Mouse (Mus musculus) right cerebral cortex, postnatal 10 days (tissue): ENCODE data around the gene Oas1f.
"Not testable (repeated sequence)": the region's sequence is repeated elsewhere in the genome, so short reads cannot be mapped to it uniquely, and the experiment has no call there.

ENCODE experiments used
- DNase-seq, 2 experiments: peaks; one replicate each; pipeline ENCODE4 v3.0.0; 2021; ENCODE audit warnings: low spot score in 2 of 2

Oas1f gene

DNA sequence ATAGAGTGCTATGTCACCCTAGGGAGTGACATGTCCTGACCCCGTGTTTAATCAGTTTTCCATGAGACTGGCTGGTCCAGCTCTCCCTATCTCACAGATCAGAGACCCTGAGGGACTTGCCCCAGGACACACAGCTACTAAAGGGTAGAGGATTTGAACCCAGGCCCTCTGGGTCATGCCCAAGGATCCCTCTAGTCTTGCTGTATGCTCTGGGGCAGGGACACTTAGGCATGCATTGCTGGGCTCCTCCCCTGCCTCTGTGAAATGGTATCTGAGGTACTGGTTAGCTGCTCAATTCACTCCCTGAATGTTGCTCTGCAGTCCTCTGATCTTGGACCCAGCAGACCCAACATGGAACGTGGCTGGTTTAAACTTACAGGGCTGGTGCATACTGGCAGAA lies 24.3 kb downstream of the Oas1f start:
- DNase-seq, result no peak

DNA sequence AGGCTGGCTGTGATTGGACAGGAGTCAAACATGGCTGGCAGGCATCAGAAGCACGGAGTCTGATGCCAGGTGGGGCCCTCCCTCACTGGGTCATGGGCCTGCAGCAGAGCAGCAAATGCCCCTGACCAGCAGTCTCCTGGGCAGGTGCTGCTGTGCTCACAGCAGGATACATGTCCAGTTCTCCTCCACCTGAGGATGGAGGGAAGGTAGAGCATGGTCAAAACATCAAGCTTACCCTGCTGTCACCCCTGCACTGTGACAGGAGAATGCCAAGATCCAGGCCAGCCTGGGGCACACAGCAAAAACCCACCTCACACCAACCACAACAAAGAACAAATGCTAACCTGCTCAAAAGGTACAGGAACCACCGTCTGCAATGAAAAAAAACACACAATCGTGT lies 29.7 kb downstream of the Oas1f start:
- DNase-seq, result not testable (repeated sequence)

DNA sequence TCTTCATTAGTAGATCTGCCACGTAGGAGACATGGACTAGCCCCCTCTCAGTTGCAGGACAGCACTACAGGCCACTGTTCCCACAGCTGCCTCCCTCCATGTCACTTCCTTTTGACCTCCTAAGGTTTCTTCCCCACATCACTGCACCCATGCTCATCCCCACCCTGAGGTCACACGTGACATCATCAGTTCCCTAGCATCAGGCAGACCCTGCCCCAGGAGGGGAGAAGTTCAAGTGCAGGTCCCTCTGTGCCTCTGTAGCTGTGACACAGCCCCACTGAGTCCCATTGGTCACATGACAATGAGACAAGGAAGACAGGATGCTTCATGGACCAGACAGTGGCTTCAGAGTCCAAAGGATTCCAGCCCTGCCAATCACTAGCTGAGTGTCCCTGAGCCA lies 30.2 kb downstream of the Oas1f start:
- DNase-seq, result not testable (repeated sequence)

DNA sequence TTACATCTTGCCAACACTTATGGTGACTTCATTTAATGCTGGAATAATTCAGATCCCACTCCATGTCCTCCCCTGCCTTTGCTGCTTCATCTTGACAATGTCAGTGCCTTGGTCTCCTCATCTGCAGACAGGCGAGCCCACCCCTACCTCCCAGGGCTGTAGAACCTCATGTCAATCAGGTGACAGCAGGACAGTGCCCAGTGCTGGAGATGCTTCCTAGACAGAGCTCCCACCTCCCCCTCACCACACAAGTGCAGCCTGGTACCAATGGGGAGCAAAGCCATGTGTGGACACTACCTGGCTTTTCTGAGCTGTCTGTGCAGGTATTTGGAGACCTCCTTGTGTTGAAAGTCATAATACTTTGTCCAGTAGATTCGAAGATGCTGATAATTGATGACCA lies 31.6 kb downstream of the Oas1f start:
- peak in 1 of 2 experiments; percentile 9 for DNase-seq

DNA sequence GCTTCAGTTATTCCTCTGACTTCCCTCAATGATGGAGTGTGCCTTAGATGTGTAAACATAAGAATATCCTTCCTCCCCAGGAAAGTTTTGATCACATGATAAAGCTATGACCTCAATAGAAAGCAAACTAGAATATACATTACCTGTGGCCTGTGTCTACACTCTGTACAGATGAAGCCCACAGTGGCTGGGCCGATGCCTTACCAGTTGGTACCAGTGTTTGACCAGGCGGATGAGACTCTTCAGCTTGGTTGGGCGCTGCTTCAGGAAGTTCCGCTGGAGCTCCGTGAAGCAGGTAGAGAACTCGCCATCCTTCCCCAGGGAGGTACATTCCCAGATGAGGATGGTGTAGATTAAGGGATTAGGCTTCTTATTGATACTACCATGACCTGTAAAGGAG lies 34.5 kb downstream of the Oas1f start:
- not testable (repeated sequence) for DNase-seq

DNA sequence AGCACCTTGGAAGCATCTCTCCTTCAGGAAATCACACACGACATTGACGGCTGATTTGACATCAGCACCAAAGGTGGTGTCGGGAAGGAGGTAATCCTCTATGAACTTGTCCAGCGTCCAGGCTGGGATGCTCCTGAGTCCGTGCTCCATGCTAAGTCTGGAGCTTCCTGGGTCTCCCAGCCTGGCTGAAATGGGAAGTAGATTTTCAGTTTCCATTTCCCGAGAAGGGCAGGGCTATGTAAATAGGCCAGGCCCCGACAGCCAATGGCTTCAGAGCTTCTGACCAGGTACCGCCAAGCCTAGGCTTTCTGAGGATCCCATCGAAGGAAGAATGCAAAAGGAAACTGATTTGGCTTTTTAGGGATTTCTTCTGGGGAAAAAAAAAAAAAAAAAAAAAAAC lies 40.2 kb downstream of the Oas1f start, which contains the start of gene Oas1g:
TSS of gene Oas1g (minus strand) at position 201 of the 400 bp plus-strand sequence.
- DNase-seq, result not testable (repeated sequence)

DNA sequence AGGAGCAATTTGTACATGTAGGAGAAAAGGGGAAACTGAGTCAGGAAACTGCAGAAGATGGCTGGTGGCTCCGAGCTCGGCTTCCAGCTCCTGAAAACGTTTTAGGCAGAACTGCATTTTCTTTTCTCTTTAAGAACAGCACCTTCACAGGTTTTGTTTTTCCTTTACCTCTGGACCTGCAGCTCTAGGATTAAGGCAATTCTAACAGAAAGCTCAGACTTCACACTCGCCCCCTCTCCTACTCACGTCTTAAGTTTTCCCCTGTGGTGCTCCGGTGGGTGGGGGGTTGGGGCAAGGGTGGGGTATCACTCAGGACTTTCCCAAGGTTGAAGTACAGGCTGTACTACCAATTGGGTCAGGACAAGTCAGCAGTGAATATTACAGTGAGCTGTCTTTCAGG lies 40.7 kb downstream of the Oas1f start:
- DNase-seq, result no peak

DNA sequence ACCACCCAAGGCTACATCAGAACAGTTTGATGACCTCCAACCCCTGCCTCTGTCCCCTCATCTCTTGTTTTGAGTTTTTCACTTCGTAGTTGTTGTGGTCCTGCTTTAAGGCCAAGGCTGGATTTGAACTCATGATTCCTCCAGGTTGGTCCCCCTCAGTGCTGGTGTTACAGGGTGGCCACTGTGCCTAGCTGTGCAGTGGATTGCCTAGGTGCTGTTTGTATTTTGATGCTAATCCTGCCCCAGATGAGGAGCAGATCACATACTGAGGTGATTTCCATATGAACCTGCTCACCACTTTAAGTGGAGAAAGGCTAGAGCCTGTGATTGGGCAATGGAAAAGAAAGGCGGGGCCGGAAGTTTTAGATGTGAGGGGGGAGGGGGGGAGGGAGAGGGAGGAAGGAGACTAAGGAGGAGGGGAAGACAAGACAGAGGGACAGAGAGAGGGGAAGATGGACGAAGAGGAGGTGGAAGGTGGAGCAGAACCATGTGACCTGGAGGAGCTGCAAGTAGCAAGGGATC lies 41.2 kb downstream of the Oas1f start:
- DNase-seq, result not testable (repeated sequence)

DNA sequence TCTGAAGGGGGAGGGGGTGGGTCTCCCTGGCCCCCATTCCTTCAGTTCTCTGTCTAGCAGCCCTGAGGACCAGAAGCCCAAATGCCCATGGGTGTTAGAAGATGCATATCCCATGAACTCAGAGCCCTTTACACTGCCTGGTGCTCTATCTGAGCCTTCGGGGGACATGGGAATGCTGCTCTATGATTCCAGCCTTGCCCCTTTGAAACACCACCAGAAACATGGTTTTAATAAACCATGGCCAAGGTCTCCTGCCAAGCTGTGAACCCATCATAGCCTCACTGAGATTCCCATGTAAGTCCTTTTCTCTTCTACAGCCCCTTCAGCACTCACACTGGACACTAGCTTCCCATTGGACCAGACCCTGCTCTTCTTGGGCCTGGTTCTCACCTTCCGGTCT lies 42.9 kb downstream of the Oas1f start:
- no peak for DNase-seq

DNA sequence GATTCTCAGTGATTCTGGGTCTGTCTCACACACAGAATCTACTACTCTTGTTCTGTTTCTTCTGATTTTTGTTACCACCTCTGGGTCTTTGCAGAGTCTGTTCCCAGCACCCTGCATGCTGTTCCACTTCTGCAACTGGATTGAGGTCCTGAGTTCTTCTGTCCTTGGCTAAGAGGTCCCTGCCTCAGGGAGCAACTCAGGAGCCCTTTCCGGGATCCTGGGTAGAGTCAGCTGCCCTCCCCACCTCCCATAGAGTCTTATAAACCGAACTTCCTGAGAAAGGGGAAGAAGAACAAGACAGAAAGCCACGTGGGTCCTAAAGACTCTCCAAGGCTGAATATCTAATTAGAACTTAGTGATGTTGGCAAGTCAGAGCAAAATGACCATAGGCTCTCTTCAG lies 43.8 kb downstream of the Oas1f start:
- DNase-seq, result no peak

DNA sequence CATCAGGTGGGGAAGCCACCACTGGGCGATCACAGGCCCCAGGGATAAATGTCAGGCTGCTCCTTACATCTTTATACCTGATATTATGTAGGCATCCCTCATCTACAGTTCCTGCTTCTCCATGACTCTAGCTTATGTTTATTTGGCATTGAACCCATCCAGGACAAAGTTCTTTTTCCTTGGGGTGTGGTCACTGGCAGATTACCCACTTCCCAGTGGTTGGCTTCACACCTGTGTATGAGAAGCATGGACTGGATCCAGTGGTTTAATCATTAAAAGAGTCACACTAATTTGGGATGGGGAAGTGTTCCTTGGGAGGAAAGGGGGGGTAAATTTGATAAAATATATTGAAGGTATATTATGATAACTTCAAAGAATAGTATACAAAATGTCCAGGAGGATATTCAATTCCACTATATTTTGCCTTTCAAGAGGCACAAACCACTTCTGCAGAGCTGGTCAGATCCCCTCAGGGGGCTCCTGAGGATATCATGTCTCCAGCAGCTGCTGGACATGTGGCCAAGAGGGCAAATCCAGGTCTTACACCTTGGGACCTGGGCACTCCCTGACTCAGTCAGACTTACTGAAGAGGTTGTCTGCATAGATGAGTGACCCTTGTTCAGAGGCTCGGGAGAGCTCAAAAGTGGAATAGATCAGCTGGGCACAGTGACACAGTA lies 44.5 kb downstream of the Oas1f start:
- not testable (repeated sequence) for DNase-seq

DNA sequence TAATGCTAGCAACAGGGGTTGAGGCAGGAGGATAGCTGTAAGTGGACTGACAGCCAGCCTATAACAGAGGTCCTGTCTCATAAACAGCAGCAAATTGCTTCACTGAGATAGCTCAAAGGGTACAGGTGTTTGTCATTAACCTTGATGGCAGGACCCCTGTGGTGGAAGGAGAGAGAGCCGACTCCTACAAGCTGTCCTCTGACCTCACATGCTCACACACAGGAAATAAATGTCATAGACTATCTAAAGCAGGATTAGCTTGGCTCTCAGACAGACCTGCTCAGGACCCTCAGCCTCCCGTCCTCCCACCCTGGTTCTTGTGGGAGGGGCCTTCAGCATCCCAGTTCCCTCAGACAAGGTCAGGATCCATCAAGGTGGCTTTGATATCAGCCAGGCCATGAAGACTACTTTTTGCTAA lies 45.1 kb downstream of the Oas1f start:
- DNase-seq, result no peak

DNA sequence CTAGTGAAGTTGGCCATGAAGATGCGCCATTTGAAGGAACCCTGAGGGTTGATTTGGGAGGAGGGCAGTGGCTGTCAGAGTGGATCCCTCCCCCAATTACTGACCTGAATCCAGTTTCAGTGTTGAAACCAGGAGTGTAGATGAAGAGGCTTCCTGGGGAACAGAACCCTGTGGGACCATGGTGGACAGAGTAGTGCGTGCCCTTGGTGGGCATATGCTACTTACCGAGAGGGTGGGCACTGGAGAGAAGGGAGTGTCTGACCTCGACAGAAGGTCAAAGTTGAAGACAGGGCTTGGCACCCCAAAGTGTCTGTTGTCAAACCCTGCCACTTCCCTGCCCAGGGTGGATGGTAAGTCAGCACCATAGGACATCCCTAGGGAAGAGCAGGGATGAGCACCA lies 46.7 kb downstream of the Oas1f start:
- not testable (repeated sequence) for DNase-seq

DNA sequence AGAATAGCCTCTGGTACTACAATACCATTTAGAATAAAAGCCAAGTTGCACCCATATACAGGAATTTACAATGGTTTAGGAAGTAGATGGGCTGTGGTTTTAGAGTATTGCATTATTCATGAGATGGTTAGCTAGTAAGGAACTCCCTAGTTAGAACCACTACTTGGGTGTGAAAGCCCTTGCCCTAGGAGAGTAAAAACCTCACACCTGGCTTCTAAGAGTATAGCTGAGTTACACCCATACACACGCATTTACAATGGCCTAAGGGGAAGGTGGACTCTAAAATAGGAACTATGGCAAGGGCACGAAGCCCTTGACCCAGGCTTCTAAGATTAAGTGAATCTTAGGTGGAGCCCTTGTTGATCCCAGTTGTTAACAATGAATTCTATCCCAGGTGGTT lies 47.5 kb downstream of the Oas1f start:
- DNase-seq, result not testable (repeated sequence)

DNA sequence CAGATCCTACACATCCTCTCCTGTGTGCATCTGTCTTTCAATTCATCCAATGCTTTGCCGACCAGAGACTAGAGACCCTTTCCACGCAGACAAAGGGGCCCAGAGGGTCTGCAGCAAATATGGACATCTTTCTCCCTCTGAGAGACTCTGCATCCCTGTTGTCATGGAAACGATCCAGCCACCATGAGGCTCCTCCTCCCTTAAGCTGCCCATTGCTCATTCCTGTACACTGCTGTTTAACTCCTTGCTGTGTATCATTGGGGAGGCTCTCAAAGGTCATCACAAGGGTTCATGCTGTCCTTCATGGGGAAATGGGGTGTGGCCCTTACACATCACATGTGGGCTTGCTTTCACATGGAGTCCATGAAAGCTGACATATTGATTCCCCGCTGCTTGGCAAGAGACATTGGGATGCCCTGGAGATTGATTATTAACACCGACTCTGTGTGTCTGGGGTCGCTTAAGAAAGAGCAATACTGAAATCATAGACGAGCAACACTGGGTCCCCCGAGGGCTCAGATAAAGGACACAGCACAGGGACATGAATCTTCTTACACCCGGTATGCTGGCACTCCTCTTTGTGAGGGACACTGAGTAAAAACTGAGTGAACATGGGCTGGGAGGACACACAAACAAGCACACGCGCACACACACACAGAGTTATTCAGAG lies 48.2 kb downstream of the Oas1f start:
- no peak for DNase-seq

DNA sequence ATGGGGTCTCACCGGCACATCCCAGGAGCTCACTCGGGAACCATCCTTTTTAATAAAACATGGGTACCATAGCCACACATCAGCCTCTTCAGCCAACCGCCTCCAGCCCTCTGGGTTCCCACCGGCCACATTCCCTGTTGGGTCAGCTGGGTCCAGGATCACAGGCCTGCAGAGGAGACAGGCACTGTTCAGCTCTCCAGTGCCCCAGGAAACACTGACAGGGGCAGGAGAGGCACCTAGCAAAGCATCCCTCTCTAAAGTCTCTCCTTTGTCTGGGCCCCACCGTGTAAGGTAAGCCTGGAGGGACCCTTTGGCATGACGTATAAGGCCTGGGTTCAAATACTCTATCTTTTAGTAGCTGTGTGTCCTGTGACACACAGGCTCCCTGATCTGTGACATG lies 51.1 kb downstream of the Oas1f start:
- no peak for DNase-seq

DNA sequence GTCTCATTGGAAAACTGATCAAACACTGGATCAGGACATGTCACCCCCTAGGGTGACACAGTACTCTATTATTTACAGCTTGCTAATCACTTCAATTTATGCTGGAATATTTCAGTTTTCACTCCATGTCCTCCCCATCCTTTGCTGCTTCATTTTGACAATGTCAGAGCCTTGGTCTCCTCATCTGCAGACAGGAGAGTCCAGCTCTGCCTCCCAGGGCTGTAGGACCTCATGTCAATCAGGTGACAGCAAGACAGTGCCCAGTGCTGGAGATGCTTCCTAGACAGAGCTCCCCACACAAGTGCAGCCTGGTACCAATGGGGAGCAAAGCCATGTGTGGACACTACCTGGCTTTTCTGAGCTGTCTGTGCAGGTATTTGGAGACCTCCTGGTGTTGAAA lies 51.6 kb downstream of the Oas1f start:
- DNase-seq, result no peak

DNA sequence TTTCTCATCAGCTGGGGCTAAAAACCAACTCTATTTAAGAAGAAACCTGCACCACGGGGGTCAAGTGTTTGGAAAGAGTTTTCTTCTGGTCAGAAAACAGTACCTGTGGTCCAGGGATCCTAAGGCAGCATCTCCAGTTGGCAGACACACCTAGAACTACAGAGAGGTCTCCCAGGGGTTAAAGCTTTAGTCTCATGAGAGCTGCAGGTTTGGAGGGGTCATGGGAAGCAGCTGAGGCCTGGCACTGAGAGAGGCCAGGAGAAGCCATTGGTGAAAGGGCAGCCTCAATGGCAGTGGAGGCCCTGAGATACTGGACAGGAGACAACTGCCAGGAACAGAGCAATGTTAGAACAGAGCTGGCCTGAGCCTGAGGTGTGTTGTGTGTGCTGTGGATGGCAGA lies 53.5 kb downstream of the Oas1f start:
- no peak for DNase-seq

DNA sequence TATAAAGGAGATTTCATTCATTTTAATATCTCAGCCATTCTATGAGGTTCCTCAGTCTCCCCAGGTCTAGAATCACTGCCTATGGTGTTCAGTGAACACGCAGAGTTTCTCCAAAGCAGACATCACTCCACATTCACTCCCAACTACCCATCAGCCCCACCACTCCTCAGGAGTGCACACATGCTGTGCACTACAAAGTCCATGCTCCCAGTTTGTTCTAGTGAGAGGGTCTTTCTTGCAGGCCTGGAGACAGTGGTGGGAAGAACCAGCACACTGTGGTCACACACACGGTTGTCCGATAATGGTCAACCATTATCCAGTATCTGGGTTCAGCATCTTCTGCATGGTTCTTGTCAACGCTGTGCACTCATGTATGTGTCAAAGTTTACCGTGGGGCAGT lies 54.9 kb downstream of the Oas1f start:
- DNase-seq, result no peak

DNA sequence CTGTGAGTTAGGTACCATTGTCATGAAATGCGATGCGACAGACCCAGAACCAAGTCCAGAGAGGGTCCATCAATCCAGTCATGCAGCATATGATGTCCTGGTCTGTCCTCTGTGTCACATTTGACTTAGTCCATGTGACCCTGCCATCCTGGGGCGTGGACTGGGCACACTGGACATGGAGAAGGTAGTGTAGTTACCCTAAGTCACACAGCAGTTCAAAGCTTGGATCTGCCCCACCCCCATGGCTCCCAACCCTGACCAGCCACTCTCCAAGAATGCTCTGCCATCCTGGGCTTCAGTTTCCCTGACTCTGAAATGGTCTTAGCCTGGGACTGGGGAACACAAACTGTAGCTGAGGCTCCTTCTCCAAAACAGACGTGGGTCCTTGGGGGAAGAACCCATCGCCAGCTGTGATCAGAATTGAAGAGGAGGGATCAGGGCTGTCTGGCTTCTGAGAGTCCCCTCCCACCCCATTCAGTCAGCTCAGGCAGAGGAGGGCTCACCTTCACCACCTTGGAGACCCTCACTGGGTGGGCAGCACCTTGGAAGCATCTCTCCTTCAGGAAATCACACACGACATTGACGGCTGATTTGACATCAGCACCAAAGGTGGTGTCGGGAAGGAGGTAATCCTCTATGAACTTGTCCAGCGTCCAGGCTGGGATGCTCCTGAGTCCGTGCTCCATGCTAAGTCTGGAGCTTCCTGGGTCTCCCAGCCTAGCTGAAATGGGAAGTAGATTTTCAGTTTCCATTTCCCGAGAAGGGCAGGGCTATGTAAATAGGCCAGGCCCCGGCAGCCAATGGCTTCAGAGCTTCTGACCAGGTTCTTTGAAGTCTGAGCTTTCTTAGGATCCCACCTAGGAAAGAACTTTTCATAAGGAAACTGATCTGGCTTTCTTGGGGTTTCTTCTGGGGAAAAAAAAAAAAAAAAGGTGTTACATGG lies 59.9 kb downstream of the Oas1f start, which contains the start of gene Oas1a:
TSS of gene Oas1a (minus strand) at position 731 of the 943 bp plus-strand sequence.
- not testable (repeated sequence) for DNase-seq
